Mouse (Mus musculus) liver, embryonic 14.5 days (tissue): Measurements from ENCODE around the gene Hoxb2.

Experiments used
- CTCF ChIP-seq: IDR thresholded peaks from 2 replicates; pipeline ENCODE4 v1.5.1; 2016; ENCODE audit warnings: antibody characterized with exemption, low read depth, control low read depth
- EP300 ChIP-seq: IDR thresholded peaks from 2 replicates; pipeline ENCODE4 v1.6.1; 2016; ENCODE audit warnings: antibody characterized with exemption, low read depth

DNA sequence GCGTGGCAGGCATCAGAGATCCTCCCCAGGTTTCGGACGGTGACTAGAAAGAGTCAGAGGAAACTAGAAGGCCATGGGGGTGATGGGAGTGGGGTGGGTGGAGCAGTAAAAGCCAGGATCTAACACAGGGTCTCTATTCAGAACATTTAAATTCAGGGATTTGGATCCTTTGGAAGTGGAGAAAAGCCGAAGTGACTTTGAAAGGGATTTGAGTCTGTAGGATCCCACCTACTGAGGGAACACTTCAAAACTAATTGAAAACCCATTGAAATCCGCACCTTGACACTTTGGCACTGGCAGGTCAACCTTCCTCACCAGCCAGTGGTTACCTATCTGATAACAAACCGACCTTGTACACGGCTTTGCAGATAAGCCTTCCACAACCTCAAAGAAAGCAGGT lies 24.5 kb downstream of the Hoxb2 start:
- TF ChIP-seq CTCF (no peak), EP300 (no peak)
